Mouse (Mus musculus): ENCODE data around the gene Pkp4. TPM values are rescaled to one million over a fixed set of nuclear protein-coding genes. Genes with fewer than 3 reads are reported as not detected.

Pkp4 gene
- total RNA-seq, 2 experiments from 2014 or later: 10.1 to 19.9 TPM

GRCm38 (mm10) chr2:59208276-59208675 lies 47.6 kb downstream of the Pkp4 start:
- no peak for ATAC-seq (replicated peaks; ENCODE audit: low FRiP score, low TSS enrichment, poor library complexity, severe bottlenecking)

GRCm38 (mm10) chr2:59211051-59211450 lies 50.4 kb downstream of the Pkp4 start:
- no peak for ATAC-seq (replicated peaks; ENCODE audit: low FRiP score, low TSS enrichment, poor library complexity, severe bottlenecking)

GRCm38 (mm10) chr2:59212430-59212829 lies 51.8 kb downstream of the Pkp4 start:
- ATAC-seq (replicated peaks; ENCODE audit: low FRiP score, low TSS enrichment, poor library complexity, severe bottlenecking): no peak

GRCm38 (mm10) chr2:59212846-59213245 lies 52.2 kb downstream of the Pkp4 start:
- ATAC-seq (replicated peaks; ENCODE audit: low FRiP score, low TSS enrichment, poor library complexity, severe bottlenecking): no peak

- no peak for ATAC-seq (replicated peaks; ENCODE audit: low FRiP score, low TSS enrichment, poor library complexity, severe bottlenecking)
Observed at GRCm38 (mm10) chr2:59217931-59218330, 57.3 kb downstream of the Pkp4 start.

GRCm38 (mm10) chr2:59219997-59220789 lies 59.5 kb downstream of the Pkp4 start:
- no peak for ATAC-seq (replicated peaks; ENCODE audit: low FRiP score, low TSS enrichment, poor library complexity, severe bottlenecking)

GRCm38 (mm10) chr2:59226383-59226782 lies 65.7 kb downstream of the Pkp4 start:
- no peak for ATAC-seq (replicated peaks; ENCODE audit: low FRiP score, low TSS enrichment, poor library complexity, severe bottlenecking)

GRCm38 (mm10) chr2:59227011-59227410 lies 66.4 kb downstream of the Pkp4 start:
- ATAC-seq (replicated peaks; ENCODE audit: low FRiP score, low TSS enrichment, poor library complexity, severe bottlenecking): no peak

- ATAC-seq (replicated peaks; ENCODE audit: low FRiP score, low TSS enrichment, poor library complexity, severe bottlenecking): no peak
Observed at GRCm38 (mm10) chr2:59227508-59228263, 67.0 kb downstream of the Pkp4 start.

- ATAC-seq (replicated peaks; ENCODE audit: low FRiP score, low TSS enrichment, poor library complexity, severe bottlenecking): no peak
Observed at GRCm38 (mm10) chr2:59229250-59229895, 68.7 kb downstream of the Pkp4 start.

GRCm38 (mm10) chr2:59230656-59231055 lies 70.0 kb downstream of the Pkp4 start:
- ATAC-seq (replicated peaks; ENCODE audit: low FRiP score, low TSS enrichment, poor library complexity, severe bottlenecking): no peak

GRCm38 (mm10) chr2:59231514-59231913 lies 70.9 kb downstream of the Pkp4 start:
- ATAC-seq (replicated peaks; ENCODE audit: low FRiP score, low TSS enrichment, poor library complexity, severe bottlenecking): no peak

- no peak for ATAC-seq (replicated peaks; ENCODE audit: low FRiP score, low TSS enrichment, poor library complexity, severe bottlenecking)
Observed at GRCm38 (mm10) chr2:59233294-59233923, 72.8 kb downstream of the Pkp4 start.

GRCm38 (mm10) chr2:59233936-59234335 lies 73.3 kb downstream of the Pkp4 start:
- ATAC-seq (replicated peaks; ENCODE audit: low FRiP score, low TSS enrichment, poor library complexity, severe bottlenecking): no peak

GRCm38 (mm10) chr2:59234537-59234936 lies 73.9 kb downstream of the Pkp4 start:
- no peak for ATAC-seq (replicated peaks; ENCODE audit: low FRiP score, low TSS enrichment, poor library complexity, severe bottlenecking)

- no peak for ATAC-seq (replicated peaks; ENCODE audit: low FRiP score, low TSS enrichment, poor library complexity, severe bottlenecking)
Observed at GRCm38 (mm10) chr2:59239841-59240395, 79.3 kb downstream of the Pkp4 start.

GRCm38 (mm10) chr2:59242117-59242516 lies 81.5 kb downstream of the Pkp4 start:
- no peak for ATAC-seq (replicated peaks; ENCODE audit: low FRiP score, low TSS enrichment, poor library complexity, severe bottlenecking)

GRCm38 (mm10) chr2:59244273-59245097 lies 83.8 kb downstream of the Pkp4 start:
- ATAC-seq (replicated peaks; ENCODE audit: low FRiP score, low TSS enrichment, poor library complexity, severe bottlenecking): no peak

GRCm38 (mm10) chr2:59245098-59245388 lies 84.4 kb downstream of the Pkp4 start:
- ATAC-seq (replicated peaks; ENCODE audit: low FRiP score, low TSS enrichment, poor library complexity, severe bottlenecking): no peak

All from megakaryocyte-erythroid progenitor cell, adult 5-6 weeks (primary cell).